Mouse (Mus musculus) adrenal gland, adult (tissue): ENCODE measurements at regions not wholly inside any gene's neighbourhood (a gene's known extent, or its start where the extent isn't known, plus 50 kb on each side); places are given as distances from the start of the nearest gene placed in this dataset.
"Not testable (repeated sequence)": the region's sequence is repeated elsewhere in the genome, so short reads cannot be mapped to it uniquely, and the experiment has no call there.

Experiments
- DNase-seq, 2 experiments: peaks; one replicate each; pipeline ENCODE4 v3.0.0; 2022 to 2023; ENCODE audit warnings: low spot score in 1 of 2; ENCODE audit not compliant: inconsistent age in 2 of 2

DNA sequence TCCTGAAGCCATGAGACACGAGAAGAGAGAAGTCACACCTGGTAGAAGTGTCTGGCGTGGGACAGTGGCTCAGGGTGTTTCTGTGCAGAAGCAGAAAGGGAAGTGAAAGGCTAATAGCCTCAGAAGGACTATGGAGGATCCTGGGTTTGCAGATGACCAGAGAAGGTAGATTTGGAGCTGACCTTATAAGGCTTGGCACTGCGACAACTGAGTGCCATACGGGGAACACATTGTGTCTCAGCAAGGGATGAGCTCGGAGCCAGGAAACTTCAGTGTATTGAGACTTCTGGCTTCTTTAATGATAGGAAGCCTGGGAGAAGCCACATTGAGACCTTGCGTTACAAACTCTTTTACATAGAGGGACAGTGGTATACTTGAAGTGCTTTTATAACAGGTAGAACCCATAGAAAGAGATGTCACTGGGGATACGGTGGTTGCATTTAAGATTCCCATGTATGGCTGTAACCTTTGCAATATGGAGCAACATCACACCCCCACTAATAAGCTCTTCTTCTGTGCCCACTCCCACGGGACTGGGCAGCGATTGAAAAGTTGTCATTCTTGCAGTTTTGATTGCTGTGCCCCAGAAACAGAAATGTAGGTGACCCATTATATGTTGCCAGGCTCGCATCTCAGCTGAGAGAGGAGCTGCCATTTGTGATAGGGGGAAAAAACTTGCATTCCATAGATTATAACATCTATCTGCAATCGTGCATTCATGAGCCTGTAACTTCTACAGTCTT is 61.8 kb upstream of the Dync1i1 start:
- no peak for DNase-seq

DNA sequence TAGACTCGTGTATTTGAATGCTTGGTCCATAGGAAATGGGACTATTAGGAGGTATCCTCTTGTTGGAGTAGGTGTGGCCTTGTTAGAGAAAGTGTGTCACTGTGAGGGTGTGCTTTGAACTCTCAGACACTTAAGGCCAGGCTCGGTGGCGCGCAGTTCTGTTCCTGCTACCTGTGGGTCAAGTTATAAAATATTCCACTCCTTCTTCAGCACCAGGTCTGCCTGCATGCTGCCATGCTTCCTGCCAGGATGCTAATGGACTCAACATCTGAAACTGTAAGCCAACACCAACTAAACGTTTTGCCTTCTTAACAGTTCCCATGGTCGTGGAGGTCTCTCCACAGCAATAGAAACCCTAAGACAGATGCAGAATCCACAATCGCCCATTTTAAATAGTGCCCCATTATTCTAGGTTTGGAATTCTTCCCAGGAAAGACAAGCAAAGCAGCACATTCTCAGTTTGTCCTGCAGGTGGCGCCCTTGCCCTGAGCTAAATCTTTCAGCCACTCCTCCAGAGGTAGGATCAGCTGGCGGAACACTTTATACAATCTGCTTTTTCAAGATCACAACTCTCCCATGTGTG is 80.2 kb upstream of the Dync1i1 start:
- peak; percentile 68 to 88 for DNase-seq

DNA sequence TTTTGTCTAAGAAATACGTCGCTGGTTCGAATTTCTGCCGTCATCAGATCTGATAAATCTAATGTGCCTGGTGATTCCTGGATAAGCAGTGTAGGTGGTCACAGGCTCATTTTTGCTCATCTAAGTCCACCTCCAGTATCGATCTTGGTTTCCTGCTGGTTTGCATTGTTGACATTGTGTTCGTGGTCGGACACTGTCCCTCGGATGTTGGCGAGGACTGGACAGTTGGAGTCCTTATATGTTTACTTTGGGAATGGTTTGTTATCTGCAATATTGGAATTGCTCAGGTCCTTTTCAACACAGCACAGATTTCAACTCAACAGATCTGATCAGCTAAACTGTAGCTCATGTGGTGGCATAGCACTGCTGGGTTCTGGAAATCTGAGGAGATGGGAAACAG is 91.2 kb upstream of the Dync1i1 start:
- DNase-seq, result no peak

DNA sequence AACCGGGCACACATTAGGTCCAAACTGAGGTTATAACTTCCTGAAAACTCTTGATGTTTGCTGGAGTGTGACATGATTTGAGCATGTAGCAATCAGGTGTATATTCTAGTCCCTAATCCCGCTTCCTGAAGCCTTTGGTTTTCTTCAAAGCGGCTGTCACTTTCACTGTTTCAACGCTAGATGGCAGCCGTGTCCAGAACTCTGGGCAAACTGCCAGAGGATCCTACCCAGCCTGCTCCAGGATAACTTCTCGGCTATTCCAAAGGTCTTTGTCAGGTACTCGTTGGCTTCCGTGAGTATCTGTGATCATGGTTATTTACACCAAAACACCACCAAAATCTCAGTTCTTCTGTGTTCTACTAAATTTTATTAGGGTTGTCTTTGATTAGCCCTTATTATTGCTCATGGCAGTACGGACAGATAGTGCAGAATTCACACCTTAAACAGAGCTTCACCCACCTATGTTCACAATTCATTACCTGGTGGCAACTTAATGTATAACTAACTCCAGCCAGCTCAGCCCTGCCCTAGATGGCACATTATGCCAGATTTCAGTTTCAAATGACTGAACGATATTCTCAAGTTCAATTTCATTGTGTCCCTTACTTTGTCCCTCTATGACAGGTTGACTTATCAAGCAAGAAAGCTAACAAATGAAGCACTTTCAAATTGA is 92.3 kb upstream of the Dync1i1 start:
- DNase-seq, result peak; percentile 56 to 86

DNA sequence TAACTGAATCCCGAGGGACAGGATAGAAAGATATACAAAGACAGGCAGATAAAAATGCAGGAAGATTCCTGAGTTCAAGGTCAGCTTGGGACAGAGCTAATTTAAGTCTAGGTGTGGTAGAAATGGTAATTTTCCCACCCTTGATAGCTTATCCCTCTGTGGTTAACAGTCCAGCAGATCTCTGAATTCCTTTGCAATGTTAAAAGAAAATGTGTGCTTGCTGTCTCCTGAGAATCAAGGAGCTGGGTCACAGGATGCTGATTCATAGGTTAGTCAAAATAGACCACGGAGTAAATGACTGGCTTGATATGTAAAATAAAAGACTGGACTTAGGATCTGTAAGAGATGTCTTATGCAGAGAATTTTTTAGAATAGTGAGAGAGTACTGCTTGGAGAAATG is 101.4 kb upstream of the Dync1i1 start:
- no peak for DNase-seq

DNA sequence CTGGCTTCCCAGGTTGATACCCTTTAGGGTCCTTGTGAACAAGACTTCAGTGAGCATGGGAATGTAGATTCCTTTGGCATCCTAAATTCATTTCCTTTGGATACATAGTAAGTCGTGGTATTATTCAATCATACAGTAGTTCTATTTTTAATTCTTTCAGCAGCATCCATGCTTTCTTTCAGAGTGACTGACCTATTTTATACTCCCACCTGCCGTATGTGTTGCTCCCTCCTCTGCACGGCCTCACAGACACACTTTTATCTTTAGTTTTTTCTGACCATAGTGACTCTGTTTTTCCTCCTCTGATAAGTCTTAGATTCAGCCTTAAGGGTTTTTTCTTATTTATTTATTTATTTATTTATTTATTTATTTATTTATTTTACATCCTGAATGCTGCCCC is 103.9 kb upstream of the Dync1i1 start:
- DNase-seq, result no peak

DNA sequence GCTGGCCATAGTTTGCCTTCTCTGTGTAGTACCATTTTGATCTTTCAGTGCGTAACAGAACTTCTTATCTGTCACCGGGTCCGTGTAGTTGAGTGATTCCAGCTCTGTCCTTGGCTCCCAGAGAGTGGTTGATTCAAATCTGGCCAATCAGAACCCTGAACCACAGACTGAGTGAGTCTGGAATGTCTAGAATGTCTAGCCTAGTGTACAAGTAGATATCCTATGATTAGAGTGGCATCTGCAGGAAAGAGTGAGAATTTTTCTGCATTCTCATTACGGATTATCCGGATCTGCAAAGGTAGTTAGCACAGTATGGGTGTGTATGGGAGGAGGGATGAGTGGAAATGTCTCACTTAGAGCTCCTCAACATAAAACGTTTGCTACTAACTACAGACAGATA is 97.9 kb upstream of the Pdk4 start:
- peak in 1 of 2 experiments; percentile 33 for DNase-seq

DNA sequence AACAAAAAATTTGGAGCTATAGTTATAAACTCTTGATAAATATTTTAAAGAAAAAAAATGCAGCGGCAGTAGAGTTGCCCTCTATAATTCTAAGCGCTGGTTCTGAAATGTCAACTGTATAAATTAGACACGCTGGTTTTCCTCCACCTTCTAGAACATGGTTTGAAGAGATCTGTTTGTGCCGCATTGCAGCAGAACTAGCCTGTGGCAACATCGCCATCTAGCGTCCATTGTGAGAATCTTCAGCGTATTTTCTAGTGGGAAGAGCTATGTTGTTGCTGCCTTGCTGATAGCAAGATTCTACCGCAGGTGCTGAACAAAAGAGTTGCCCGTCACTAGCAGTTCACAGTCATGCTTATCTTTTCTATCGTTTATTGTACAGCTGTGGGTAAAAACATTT is 93.5 kb upstream of the Pdk4 start:
- DNase-seq, result peak; percentile 54 to 89

DNA sequence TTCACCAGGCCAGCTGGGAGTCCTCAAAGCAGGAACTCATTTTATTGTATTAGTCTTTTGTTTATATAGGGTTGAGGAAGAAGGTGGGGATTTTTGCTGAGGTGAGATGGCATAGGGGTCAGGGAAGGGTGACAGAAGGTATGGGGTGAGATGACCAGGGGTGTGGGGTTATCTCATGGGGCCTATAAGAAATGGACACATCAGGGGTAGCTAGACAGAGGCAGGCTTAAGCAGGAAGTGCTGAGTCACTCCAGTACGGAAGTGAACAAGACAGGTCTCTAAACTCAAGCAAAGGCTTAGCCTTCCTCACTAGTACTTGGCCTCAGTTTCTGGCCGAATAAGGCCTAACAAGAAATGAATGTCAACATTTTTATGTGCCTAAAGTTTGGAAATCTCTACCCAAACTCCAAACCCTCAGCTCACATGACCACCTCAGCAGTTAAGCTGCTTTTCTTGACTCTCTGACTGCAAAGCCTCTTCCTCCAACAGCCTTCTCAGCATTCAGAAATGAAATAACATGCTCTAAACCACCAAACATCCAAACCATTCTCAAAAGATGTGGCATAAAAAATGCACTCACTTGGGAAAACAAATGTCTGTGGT is 86.9 kb upstream of the Pdk4 start:
- DNase-seq, result no peak

DNA sequence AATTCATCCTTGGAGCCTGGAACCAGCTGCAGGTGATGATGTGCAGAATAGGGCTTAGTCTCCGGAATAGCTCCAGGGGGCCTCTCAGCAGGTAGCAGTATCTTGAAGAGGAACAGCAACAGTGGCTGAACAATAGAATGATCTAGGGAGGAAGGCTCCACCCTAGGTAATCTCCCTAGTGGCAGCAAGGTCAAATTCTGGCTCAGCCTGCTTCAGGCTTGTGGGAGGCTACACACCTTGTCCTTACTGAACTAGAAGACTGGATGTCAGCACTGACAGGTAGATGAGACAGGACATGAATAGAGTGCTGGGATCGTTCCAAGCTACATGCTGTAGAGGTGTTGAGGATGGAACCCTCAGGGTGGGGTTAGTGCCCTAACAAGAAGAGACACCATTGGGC is 80.8 kb upstream of the Pdk4 start:
- not testable (repeated sequence) for DNase-seq

DNA sequence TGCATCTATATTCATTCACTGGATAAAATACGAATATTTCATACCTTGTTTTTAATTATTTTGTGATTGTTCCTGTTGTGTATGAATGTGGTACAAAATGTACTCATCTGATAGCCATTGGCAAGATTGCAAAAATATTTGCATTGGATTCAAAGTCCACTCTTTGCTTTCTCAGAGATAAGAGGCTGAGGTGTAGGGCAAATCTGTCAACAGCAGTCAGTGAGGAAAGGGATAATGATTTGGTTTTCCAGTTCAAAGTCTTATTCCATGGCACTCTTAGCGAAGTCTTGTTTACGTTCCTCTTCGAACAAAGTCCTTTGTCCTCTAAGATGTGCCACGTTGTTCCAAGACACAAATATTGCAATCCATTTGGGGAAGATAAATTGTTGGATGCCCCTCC is 70.5 kb upstream of the Pdk4 start:
- no peak for DNase-seq

DNA sequence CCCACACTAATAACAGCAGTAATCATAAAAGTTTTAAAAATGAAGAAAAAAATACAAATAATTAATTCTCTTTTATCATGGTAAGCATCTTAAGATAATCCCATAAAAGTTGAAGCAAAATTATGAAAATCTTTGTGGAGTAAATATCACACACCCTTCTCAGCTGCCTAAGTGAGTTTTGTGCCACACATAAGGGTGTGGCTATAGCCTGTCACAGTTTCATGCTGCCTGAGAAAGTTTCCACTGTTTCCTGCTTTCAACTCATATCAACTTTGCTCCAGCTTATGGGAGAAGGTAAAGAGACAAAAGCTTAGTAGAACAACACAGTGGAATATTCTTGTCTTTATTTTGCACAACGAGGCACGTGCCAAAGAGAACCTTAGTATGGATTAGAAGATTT is 68.9 kb upstream of the Pdk4 start:
- no peak for DNase-seq

DNA sequence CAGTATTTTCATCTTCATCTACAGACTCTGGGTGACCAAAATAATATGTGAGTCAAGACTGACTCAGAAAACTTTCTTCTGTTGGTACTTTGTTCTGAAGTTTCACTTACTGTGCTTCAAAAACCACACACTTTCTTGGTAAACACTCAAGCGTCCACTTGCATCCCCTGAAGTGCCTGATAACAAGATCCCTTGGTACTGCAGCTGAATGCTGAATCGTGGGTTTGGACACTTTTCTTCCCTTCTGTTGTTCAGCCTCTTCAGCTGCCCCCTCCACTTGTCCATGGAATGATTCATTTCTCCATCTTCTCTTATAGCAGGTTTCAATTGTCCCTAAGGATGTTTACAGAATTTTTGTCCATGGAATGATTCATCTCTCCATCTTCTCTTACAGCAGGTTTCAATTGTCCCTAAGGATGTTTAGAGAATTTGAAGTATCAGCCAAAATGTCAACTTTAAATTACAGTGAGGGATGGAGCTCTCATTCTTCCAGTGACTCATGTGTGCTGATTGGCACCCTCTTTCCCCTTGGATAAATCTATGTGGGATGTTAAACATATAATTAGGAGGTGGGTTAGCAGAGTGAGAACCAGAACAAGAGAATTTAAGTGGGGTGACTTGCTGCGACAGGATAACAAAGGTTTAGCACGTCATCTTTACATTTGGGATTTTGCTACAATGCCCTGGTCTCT is 57.7 kb upstream of the Pdk4 start:
- DNase-seq, result no peak

DNA sequence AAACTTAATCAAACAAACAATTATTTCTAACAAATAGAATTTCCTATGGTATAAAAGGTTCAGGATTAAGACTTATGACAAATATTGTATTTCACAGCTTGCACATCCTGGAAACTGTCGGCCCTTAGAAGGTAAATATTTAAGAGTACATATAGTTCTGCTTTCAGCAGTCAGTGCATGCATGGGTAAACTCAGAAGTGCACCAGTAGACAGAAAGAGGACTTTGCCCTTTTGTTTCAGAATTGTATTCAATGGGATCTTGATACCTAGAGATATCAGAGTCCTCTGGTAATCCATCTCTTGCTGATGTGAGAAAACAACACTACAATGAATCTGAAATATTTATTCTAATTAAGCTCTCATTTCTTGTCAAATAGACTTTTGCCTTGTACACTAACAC is 54.0 kb upstream of the Pdk4 start:
- no peak for DNase-seq
